Mouse (Mus musculus): ENCODE measurements around the gene Sox11. TPM values are rescaled to one million over a fixed set of nuclear protein-coding genes. Genes with fewer than 3 reads are reported as not detected.

Sox11 gene
- 0.28 TPM for polyA plus RNA-seq (2014; fragmentation: Illumina TruSeq; extraction: RNeasy Lipid Tissue Mini Kit (QIAGEN cat#74804); ENCODE audit: low read depth, low replicate concordance)

GRCm38 (mm10) chr12:27341871-27342690 is at the start of gene Sox11:
Sox11 (minus strand) TSS chr12:27342574.

